Mouse (Mus musculus): ENCODE results near the gene Zfp386. TPM values are rescaled to one million over a fixed set of nuclear protein-coding genes. Genes with fewer than 3 reads are reported as not detected.

The Zfp386 gene
- polyA plus RNA-seq, 1 experiment from 2014 or later, result 70.8 TPM

DNA sequence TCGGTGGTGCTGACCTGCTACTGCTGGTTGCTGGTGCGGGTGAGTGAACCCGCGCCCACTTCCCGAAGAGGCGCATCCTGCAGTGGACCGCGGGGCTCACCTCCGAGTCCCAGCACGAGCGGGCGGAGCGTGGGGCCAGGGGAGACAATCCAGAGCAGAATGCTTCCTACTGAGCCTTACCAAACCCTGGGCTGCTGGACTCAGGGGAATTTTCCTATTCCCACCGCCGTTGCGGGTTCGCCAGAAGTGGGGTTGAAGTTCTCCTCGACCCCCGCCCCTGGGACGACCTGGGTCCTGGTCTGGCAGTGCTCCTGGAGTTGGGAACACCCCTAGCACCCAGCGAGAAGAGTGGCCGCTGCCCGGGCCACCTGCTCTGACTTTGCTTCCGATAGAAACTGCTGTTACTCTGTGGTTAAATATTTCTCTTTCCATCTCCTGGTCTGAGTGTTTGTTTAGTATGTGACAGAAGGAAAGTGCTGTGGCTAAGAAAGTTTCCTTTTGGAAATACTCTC is 30.4 kb downstream of the Zfp386 start:
- DNase-seq (ENCODE audit: low spot score), result no peak
- peak; percentile 78 for ATAC-seq (ENCODE audit: insufficient read depth, low FRiP score, low TSS enrichment)
- no peaks in the 10 kb centered on the region for H3K4me1 ChIP-seq (ENCODE audit: control insufficient read depth, insufficient read depth, low read length)
- H3K9me3 ChIP-seq (ENCODE audit: control insufficient read depth, low read length), result no peaks in the 10 kb centered on the region
- peak overlapping the region; percentile 55 for H3K9ac ChIP-seq (ENCODE audit: low read length)
- no peaks in the 10 kb centered on the region for H3K36me3 ChIP-seq (ENCODE audit: control insufficient read depth, insufficient read depth, low read length)
- peak overlapping the region; percentile 50 for H3K4me3 ChIP-seq (ENCODE audit: low read depth, low read length)
- under 1% methylated on average over 24 of the region's 24 CpGs for WGBS
- no peak overlapping the region for H3K27ac ChIP-seq (ENCODE audit: low read depth, low read length)
- H3K27me3 ChIP-seq (ENCODE audit: control insufficient read depth, insufficient read depth, low read length), result 0 out of 2 replicates have a peak, but pooled peaks cover 3% of the 10 kb centered on the region
- H3K4me2 ChIP-seq (ENCODE audit: low read depth), result peak overlapping the region; percentile 87

DNA sequence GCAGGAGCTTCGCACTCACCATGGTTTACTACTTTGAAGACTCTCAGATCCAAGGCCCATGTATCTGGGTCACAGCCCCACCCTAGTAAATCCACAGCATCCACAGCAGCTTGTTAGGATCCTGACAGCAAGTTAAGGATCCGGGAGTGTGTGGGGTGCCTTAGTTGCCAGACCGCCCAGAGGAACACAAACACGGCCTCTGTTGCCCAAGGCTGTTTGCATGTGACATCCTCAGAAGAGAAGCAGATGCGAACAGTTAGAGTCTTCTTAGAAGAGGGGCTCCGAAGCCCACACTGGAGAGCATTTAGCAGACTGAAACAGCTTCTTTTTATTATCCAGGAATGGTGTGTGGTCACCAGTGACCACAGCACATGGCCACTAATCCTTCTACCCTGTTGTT is 35.6 kb downstream of the Zfp386 start:
- ATAC-seq (ENCODE audit: insufficient read depth, low FRiP score, low TSS enrichment) (no peak), DNase-seq (ENCODE audit: low spot score) (no peak)
- Histone ChIP-seq H3K4me2 (ENCODE audit: low read depth) (no peak overlapping the region), H3K27me3 (ENCODE audit: control insufficient read depth, insufficient read depth, low read length) (no peaks in the 10 kb centered on the region), H3K36me3 (ENCODE audit: control insufficient read depth, insufficient read depth, low read length) (no peaks in the 10 kb centered on the region), H3K4me1 (ENCODE audit: control insufficient read depth, insufficient read depth, low read length) (no peaks in the 10 kb centered on the region), H3K27ac (ENCODE audit: low read depth, low read length) (no peak overlapping the region), H3K4me3 (ENCODE audit: low read depth, low read length) (no peak overlapping the region), H3K9ac (ENCODE audit: low read length) (no peak overlapping the region), H3K9me3 (ENCODE audit: control insufficient read depth, low read length) (no peaks in the 10 kb centered on the region)
- 81% methylated on average over 6 of the region's 6 CpGs for WGBS

DNA sequence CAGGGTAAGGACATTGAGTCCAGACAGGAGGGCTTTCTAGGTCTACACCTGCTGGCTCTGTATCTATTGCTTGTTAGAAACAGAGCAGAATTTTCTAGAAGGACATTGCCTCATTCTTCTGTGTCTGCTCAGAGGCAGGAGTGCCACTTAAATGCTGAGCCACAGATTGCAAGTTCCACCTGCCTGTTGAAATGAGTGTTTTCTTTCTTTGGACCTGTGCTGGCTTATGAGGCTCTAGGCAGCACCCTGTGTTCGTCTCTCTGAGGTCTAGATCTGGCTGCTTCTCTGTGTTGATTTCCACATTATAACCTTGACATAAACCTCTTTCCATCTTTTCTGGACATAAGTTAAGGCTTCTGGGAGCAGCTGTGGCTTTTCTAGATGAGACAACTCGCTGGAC is 36.8 kb downstream of the Zfp386 start:
- DNase-seq (ENCODE audit: low spot score) (no peak), ATAC-seq (ENCODE audit: insufficient read depth, low FRiP score, low TSS enrichment) (no peak)
- 76% methylated on average over 2 of the region's 2 CpGs for WGBS
- no peak overlapping the region for H3K4me3 ChIP-seq (ENCODE audit: low read depth, low read length)
- H3K9me3 ChIP-seq (ENCODE audit: control insufficient read depth, low read length), result no peaks in the 10 kb centered on the region
- H3K27me3 ChIP-seq (ENCODE audit: control insufficient read depth, insufficient read depth, low read length), result no peaks in the 10 kb centered on the region
- no peak overlapping the region for H3K4me2 ChIP-seq (ENCODE audit: low read depth)
- no peaks in the 10 kb centered on the region for H3K4me1 ChIP-seq (ENCODE audit: control insufficient read depth, insufficient read depth, low read length)
- no peak overlapping the region for H3K27ac ChIP-seq (ENCODE audit: low read depth, low read length)
- H3K9ac ChIP-seq (ENCODE audit: low read length), result no peak overlapping the region
- H3K36me3 ChIP-seq (ENCODE audit: control insufficient read depth, insufficient read depth, low read length), result no peaks in the 10 kb centered on the region

DNA sequence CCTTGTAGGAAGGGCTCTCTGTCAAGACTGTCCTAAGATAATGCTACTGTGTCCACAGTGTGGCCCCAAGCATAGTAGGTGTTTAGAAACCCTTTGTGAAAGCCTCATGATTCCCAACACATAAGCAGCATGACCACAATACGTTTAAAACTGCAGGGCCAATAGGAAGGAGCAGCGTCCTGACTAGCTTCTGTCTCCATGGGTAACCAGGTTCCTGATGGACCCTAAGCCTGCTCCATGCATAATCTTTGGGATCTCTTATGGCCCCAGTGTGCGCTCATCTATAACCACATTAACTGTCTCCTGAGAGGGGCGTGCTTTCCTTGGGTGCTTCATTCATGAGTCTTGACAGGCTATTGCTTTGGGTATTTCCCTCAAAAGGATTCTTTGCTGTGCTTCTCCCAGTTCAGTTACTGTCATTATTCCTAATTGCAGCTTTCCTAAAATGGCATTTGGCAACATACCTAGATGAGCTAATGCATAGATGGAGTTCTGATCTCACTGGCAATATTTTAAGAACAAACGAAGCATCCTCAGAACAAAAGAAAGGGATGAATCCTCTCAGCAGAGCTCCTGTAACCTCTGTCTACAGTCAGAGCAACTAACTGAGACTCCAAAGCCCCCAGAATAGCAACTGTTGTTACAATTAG is 39.6 kb downstream of the Zfp386 start:
- no peak for ATAC-seq (ENCODE audit: insufficient read depth, low FRiP score, low TSS enrichment)
- H3K9me3 ChIP-seq (ENCODE audit: control insufficient read depth, low read length), result no peaks in the 10 kb centered on the region
- DNase-seq (ENCODE audit: low spot score), result no peak
- no peak overlapping the region for H3K9ac ChIP-seq (ENCODE audit: low read length)
- no peak overlapping the region for H3K27ac ChIP-seq (ENCODE audit: low read depth, low read length)
- H3K4me1 ChIP-seq (ENCODE audit: control insufficient read depth, insufficient read depth, low read length), result no peaks in the 10 kb centered on the region
- 84% methylated on average over 5 of the region's 5 CpGs for WGBS
- no peak overlapping the region for H3K4me3 ChIP-seq (ENCODE audit: low read depth, low read length)
- no peak overlapping the region for H3K4me2 ChIP-seq (ENCODE audit: low read depth)
- H3K27me3 ChIP-seq (ENCODE audit: control insufficient read depth, insufficient read depth, low read length), result no peaks in the 10 kb centered on the region
- H3K36me3 ChIP-seq (ENCODE audit: control insufficient read depth, insufficient read depth, low read length), result no peaks in the 10 kb centered on the region

DNA sequence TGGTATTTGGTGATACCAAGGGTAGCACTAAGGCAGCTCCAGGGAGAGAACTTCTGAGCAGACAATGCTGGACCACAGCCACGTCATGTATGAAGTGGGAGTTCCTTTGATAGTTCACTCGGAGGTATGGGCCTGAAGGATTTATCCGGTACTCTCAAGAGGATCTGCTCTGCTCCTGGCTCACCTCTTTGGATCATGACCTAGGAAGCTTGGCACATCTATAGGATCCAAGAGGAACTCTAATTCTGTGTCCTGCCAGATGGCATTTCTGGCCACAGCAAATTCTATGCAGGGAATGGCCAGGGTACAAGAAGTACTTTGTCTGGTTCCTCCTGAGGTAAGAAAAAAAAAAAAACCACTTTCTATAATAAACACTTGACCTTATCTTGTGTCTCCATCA is 42.3 kb downstream of the Zfp386 start:
- ATAC-seq (ENCODE audit: insufficient read depth, low FRiP score, low TSS enrichment), result no peak
- H3K4me3 ChIP-seq (ENCODE audit: low read depth, low read length), result no peak overlapping the region
- no peak overlapping the region for H3K9ac ChIP-seq (ENCODE audit: low read length)
- H3K36me3 ChIP-seq (ENCODE audit: control insufficient read depth, insufficient read depth, low read length), result no peaks in the 10 kb centered on the region
- 90% methylated on average over 3 of the region's 3 CpGs for WGBS
- DNase-seq (ENCODE audit: low spot score), result no peak
- H3K27me3 ChIP-seq (ENCODE audit: control insufficient read depth, insufficient read depth, low read length), result no peaks in the 10 kb centered on the region
- H3K27ac ChIP-seq (ENCODE audit: low read depth, low read length), result no peak overlapping the region
- H3K4me2 ChIP-seq (ENCODE audit: low read depth), result no peak overlapping the region
- no peaks in the 10 kb centered on the region for H3K4me1 ChIP-seq (ENCODE audit: control insufficient read depth, insufficient read depth, low read length)
- H3K9me3 ChIP-seq (ENCODE audit: control insufficient read depth, low read length), result no peaks in the 10 kb centered on the region

DNA sequence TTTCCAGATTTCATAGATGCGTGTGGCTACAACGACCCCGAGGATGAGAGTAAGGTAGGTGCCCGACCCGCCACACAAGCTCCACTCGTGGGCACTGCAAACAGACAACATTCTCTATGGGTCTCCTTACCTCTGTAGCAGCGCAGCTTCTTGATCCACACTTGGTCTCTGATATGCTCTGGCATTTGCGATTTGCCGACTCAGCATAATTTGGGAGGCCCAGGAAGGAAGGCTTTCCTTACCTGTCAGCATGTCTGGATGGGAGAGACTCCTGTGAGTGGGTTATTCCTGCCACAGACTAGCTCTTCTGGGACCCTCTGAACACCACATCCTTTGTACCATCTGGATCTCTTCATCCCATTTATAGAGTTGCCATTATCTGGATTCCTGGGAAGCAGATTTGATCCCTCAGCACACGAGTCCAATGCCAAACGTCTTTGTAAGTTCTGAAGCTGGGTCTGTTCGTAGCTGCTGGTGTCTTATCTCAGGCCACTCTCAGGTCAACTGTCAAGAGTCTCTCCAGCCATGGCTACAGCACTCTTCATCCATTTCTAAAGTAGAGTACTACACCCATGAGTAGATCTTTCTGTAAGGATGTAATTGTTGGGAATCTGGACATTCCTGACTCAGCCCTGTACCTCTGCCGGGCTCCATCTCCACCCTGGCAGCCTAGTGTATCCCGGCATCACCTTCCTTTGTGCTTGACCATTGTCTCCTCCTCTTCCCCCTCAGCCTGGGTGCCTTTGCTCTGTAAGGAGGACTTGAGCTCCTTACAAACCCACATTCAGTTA is 47.4 kb downstream of the Zfp386 start:
- H3K27ac ChIP-seq (ENCODE audit: low read depth, low read length), result no peak overlapping the region
- no peak overlapping the region for H3K9ac ChIP-seq (ENCODE audit: low read length)
- H3K9me3 ChIP-seq (ENCODE audit: control insufficient read depth, low read length), result no peaks in the 10 kb centered on the region
- DNase-seq (ENCODE audit: low spot score), result no peak
- no peak overlapping the region for H3K4me2 ChIP-seq (ENCODE audit: low read depth)
- no peaks in the 10 kb centered on the region for H3K4me1 ChIP-seq (ENCODE audit: control insufficient read depth, insufficient read depth, low read length)
- 88% methylated on average over 14 of the region's 14 CpGs for WGBS
- ATAC-seq (ENCODE audit: insufficient read depth, low FRiP score, low TSS enrichment), result no peak
- H3K36me3 ChIP-seq (ENCODE audit: control insufficient read depth, insufficient read depth, low read length), result no peaks in the 10 kb centered on the region
- H3K4me3 ChIP-seq (ENCODE audit: low read depth, low read length), result no peak overlapping the region
- no peaks in the 10 kb centered on the region for H3K27me3 ChIP-seq (ENCODE audit: control insufficient read depth, insufficient read depth, low read length)

DNA sequence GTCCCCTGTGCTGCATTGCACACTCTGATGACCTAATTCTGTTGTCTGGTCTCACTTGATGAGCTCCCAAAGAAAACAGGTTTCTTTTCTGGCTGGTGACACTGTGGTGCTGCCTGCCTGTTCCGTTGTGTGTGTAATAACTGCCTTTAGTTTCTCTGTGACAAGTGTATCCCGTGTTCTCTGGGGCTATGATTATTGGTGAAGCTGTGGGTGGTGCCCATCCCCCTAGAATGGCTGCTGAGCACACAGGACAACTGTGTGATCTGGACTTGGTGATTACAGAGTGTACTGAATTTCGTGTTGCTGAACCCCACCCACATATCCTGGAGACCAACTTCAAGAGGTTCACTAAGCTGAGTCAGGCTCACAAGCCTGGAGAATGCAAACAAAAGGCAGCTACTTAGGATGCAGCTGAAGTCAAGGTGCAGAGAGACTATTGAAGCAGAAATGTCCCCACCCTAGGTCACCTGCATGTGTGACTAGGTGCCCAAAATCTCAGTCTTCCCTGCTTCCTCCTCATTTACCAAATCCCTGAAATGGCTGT is 48.9 kb downstream of the Zfp386 start:
- no peaks in the 10 kb centered on the region for H3K9me3 ChIP-seq (ENCODE audit: control insufficient read depth, low read length)
- H3K4me1 ChIP-seq (ENCODE audit: control insufficient read depth, insufficient read depth, low read length), result no peaks in the 10 kb centered on the region
- no peak for DNase-seq (ENCODE audit: low spot score)
- no peak overlapping the region for H3K27ac ChIP-seq (ENCODE audit: low read depth, low read length)
- no peak for ATAC-seq (ENCODE audit: insufficient read depth, low FRiP score, low TSS enrichment)
- no peaks in the 10 kb centered on the region for H3K36me3 ChIP-seq (ENCODE audit: control insufficient read depth, insufficient read depth, low read length)
- 76% methylated on average over 3 of the region's 3 CpGs for WGBS
- H3K4me3 ChIP-seq (ENCODE audit: low read depth, low read length), result no peak overlapping the region
- H3K27me3 ChIP-seq (ENCODE audit: control insufficient read depth, insufficient read depth, low read length), result no peaks in the 10 kb centered on the region
- no peak overlapping the region for H3K4me2 ChIP-seq (ENCODE audit: low read depth)
- H3K9ac ChIP-seq (ENCODE audit: low read length), result no peak overlapping the region

DNA sequence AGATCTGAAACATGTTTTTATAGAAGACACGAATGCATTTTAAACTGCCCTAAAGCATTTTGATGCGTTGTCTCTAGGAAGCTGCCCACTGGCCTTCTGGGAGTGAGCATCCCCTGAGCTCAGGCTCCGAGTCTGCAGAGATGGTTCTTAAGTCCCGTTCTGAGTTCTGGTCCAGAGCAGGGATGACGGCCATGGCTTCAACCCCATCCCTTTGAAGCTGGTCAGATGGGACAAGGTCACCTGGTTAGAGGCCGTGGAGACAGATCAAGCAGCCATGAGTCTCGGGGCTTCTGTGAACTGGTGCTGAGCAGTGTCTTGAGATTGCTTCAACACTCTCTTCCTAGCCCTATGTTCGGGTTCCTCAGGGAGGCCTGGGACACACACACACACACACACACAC is 49.6 kb downstream of the Zfp386 start:
- no peak overlapping the region for H3K4me2 ChIP-seq (ENCODE audit: low read depth)
- H3K27me3 ChIP-seq (ENCODE audit: control insufficient read depth, insufficient read depth, low read length), result no peaks in the 10 kb centered on the region
- DNase-seq (ENCODE audit: low spot score), result no peak
- no peaks in the 10 kb centered on the region for H3K36me3 ChIP-seq (ENCODE audit: control insufficient read depth, insufficient read depth, low read length)
- no peaks in the 10 kb centered on the region for H3K4me1 ChIP-seq (ENCODE audit: control insufficient read depth, insufficient read depth, low read length)
- no peak overlapping the region for H3K4me3 ChIP-seq (ENCODE audit: low read depth, low read length)
- ATAC-seq (ENCODE audit: insufficient read depth, low FRiP score, low TSS enrichment), result no peak
- no peak overlapping the region for H3K9ac ChIP-seq (ENCODE audit: low read length)
- no peaks in the 10 kb centered on the region for H3K9me3 ChIP-seq (ENCODE audit: control insufficient read depth, low read length)
- WGBS, result 87% methylated on average over 8 of the region's 8 CpGs
- no peak overlapping the region for H3K27ac ChIP-seq (ENCODE audit: low read depth, low read length)

Measured in neural tube, embryonic 11.5 days (tissue).